Mouse (Mus musculus) MEL (cell line): ENCODE data around the gene Relb. TPM values are rescaled to one million over a fixed set of nuclear protein-coding genes. Genes with fewer than 3 reads are reported as not detected.

Experiments
- DNase-seq: peaks from one replicate; pipeline ENCODE4 v3.0.0; 2011; ENCODE audit warnings: low read depth, low spot score
- H3K27ac ChIP-seq: 2 replicates; pipeline ENCODE4 v1.5.1; 2012; ENCODE audit warnings: low read depth, mild to moderate bottlenecking, control low read depth, low read length, moderate library complexity; ENCODE audit not compliant: control insufficient read depth
- H3K27me3 ChIP-seq, 2 experiments: fragments of 150-350 bp in 1 of 2; sonication (generic) in 1 of 2; 2 replicates each; pipeline ENCODE4 v1.6.1; 2012; ENCODE audit warnings: low read length in 2 of 2, mild to moderate bottlenecking in 2 of 2, improper control_type of control experiment in 1 of 2, moderate library complexity in 1 of 2; ENCODE audit not compliant: insufficient read depth in 2 of 2, control insufficient read depth in 1 of 2
- H3K36me3 ChIP-seq, 2 experiments: 2 replicates each; pipeline ENCODE4 v1.6.1; 2012 to 2014; ENCODE audit warnings: low read length in 2 of 2, improper control_type of control experiment in 1 of 2, inconsistent platforms in 1 of 2, mild to moderate bottlenecking in 1 of 2; ENCODE audit not compliant: insufficient read depth in 2 of 2, control insufficient read depth in 1 of 2
- H3K4me1 ChIP-seq, 2 experiments: fragments of 150-350 bp in 1 of 2; sonication (generic) in 1 of 2; 2 replicates each; pipeline ENCODE4 v1.6.1; 2012; ENCODE audit warnings: low read length in 2 of 2, improper control_type of control experiment in 1 of 2, mild to moderate bottlenecking in 1 of 2; ENCODE audit not compliant: insufficient read depth in 2 of 2, control insufficient read depth in 1 of 2
- H3K4me3 ChIP-seq, 2 experiments: fragments of 150-350 bp in 1 of 2; sonication (generic) in 1 of 2; 2 replicates each; pipeline ENCODE4 v1.5.1; 2012; ENCODE audit warnings: low read depth in 2 of 2, low read length in 2 of 2, mild to moderate bottlenecking in 2 of 2, moderate library complexity in 2 of 2, control low read depth in 1 of 2, improper control_type of control experiment in 1 of 2; ENCODE audit not compliant: control insufficient read depth in 1 of 2, insufficient read depth in 1 of 2
- H3K79me2 ChIP-seq: 2 replicates; pipeline ENCODE4 v1.6.1; 2012; ENCODE audit warnings: mild to moderate bottlenecking, low read length, moderate library complexity; ENCODE audit not compliant: control insufficient read depth, poor library complexity, insufficient read depth
- H3K9ac ChIP-seq: 2 replicates; pipeline ENCODE4 v1.6.1; 2012; ENCODE audit warnings: low read depth, mild to moderate bottlenecking, control low read depth, low read length, moderate library complexity; ENCODE audit not compliant: control insufficient read depth, poor library complexity, severe bottlenecking
- H3K9me3 ChIP-seq: fragments of 150-350 bp; sonication (generic); replicated peaks from 2 replicates; pipeline ENCODE4 v1.6.1; 2012; ENCODE audit warnings: mild to moderate bottlenecking, low read length, improper control_type of control experiment, moderate library complexity; ENCODE audit not compliant: insufficient read depth
- BHLHE40 ChIP-seq: IDR thresholded peaks from 2 replicates; pipeline ENCODE4 v1.6.1; 2012; ENCODE audit warnings: low read depth, mild to moderate bottlenecking, inconsistent platforms, low read length, improper control_type of control experiment, borderline replicate concordance
- E2F4 ChIP-seq: IDR thresholded peaks from 2 replicates; pipeline ENCODE4 v1.6.1; 2011; ENCODE audit warnings: low read depth, low read length, improper control_type of control experiment, borderline replicate concordance
- ELF1 ChIP-seq: IDR thresholded peaks from 2 replicates; pipeline ENCODE4 v1.6.1; 2014; ENCODE audit warnings: low read depth, mild to moderate bottlenecking, inconsistent platforms, low read length, improper control_type of control experiment, moderate library complexity
- EP300 ChIP-seq, 2 experiments: IDR thresholded peaks; 2 replicates each; pipeline ENCODE4 v1.6.1; 2011; ENCODE audit warnings: improper control_type of control experiment in 2 of 2, low read length in 2 of 2, low read depth in 1 of 2, mild to moderate bottlenecking in 1 of 2
- GABPA ChIP-seq: IDR thresholded peaks from 2 replicates; pipeline ENCODE4 v1.6.1; 2012; ENCODE audit warnings: low read depth, mild to moderate bottlenecking, inconsistent platforms, low read length, improper control_type of control experiment, moderate library complexity
- HCFC1 ChIP-seq: IDR thresholded peaks from 2 replicates; pipeline ENCODE4 v1.6.1; 2012; ENCODE audit warnings: low read depth, mild to moderate bottlenecking, inconsistent platforms, low read length, improper control_type of control experiment, moderate library complexity
- KAT2A ChIP-seq: conservative IDR thresholded peaks from 2 replicates; pipeline ENCODE4 v1.6.1; 2012; ENCODE audit warnings: low read depth, low read length, improper control_type of control experiment, inconsistent platforms
- MAX ChIP-seq: IDR thresholded peaks from 2 replicates; pipeline ENCODE4 v1.6.1; 2011; ENCODE audit warnings: low read length, improper control_type of control experiment
- MAZ ChIP-seq: IDR thresholded peaks from 2 replicates; pipeline ENCODE4 v1.6.1; 2012; ENCODE audit warnings: low read depth, mild to moderate bottlenecking, inconsistent platforms, low read length, improper control_type of control experiment
- MEF2A ChIP-seq: IDR thresholded peaks from 2 replicates; pipeline ENCODE4 v1.6.1; 2014; ENCODE audit warnings: low read depth, mild to moderate bottlenecking, inconsistent platforms, low read length, improper control_type of control experiment; ENCODE audit not compliant: poor library complexity, insufficient replicate concordance, severe bottlenecking; ENCODE audit errors: extremely low read depth
- MXI1 ChIP-seq: IDR thresholded peaks from 2 replicates; pipeline ENCODE4 v1.6.1; 2011; ENCODE audit warnings: mild to moderate bottlenecking, low read depth, low read length, improper control_type of control experiment
- MYC ChIP-seq: IDR thresholded peaks from 2 replicates; pipeline ENCODE4 v1.6.1; 2011; ENCODE audit warnings: low read depth, mild to moderate bottlenecking, low read length, improper control_type of control experiment, moderate library complexity
- NELFE ChIP-seq: IDR thresholded peaks from 2 replicates; pipeline ENCODE4 v1.6.1; 2011; ENCODE audit warnings: low read depth, low read length, improper control_type of control experiment
- POLR2A ChIP-seq, 2 experiments: IDR thresholded peaks; 2 replicates each; pipeline ENCODE4 v1.6.1; 2011 to 2012; ENCODE audit warnings: low read length in 2 of 2, mild to moderate bottlenecking in 2 of 2, control low read depth in 1 of 2, improper control_type of control experiment in 1 of 2, low read depth in 1 of 2, moderate library complexity in 1 of 2; ENCODE audit not compliant: control insufficient read depth in 1 of 2, insufficient read depth in 1 of 2, poor library complexity in 1 of 2
- POLR2AphosphoS2 ChIP-seq: IDR thresholded peaks from 2 replicates; pipeline ENCODE4 v1.6.1; 2011; ENCODE audit warnings: low read length, improper control_type of control experiment
- RAD21 ChIP-seq: IDR thresholded peaks from 2 replicates; pipeline ENCODE4 v1.6.1; 2011; ENCODE audit warnings: mild to moderate bottlenecking, low read depth, low read length, improper control_type of control experiment
- SIN3A ChIP-seq: IDR thresholded peaks from 2 replicates; pipeline ENCODE4 v1.6.1; 2012; ENCODE audit warnings: low read length, improper control_type of control experiment, inconsistent platforms
- TCF12 ChIP-seq: IDR thresholded peaks from 2 replicates; pipeline ENCODE4 v1.6.1; 2014; ENCODE audit warnings: low read depth, mild to moderate bottlenecking, inconsistent platforms, low read length, improper control_type of control experiment, moderate library complexity
- UBTF ChIP-seq: IDR thresholded peaks from 2 replicates; pipeline ENCODE4 v1.6.1; 2012; ENCODE audit warnings: low read depth, mild to moderate bottlenecking, inconsistent platforms, low read length, improper control_type of control experiment, moderate library complexity, borderline replicate concordance; ENCODE audit not compliant: insufficient read depth
- USF1 ChIP-seq: IDR thresholded peaks from 2 replicates; pipeline ENCODE4 v1.6.1; 2014; ENCODE audit warnings: low read depth, mild to moderate bottlenecking, inconsistent platforms, low read length, improper control_type of control experiment, moderate library complexity
- USF2 ChIP-seq, 2 experiments: IDR thresholded peaks; 2 replicates each; pipeline ENCODE4 v1.6.1; 2011 to 2012; ENCODE audit warnings: improper control_type of control experiment in 2 of 2, low read length in 2 of 2, borderline replicate concordance in 1 of 2, inconsistent platforms in 1 of 2, low read depth in 1 of 2, mild to moderate bottlenecking in 1 of 2; ENCODE audit not compliant: insufficient read depth in 1 of 2
- ZNF384 ChIP-seq: IDR thresholded peaks from 2 replicates; pipeline ENCODE4 v1.6.1; 2012; ENCODE audit warnings: low read depth, mild to moderate bottlenecking, inconsistent platforms, low read length, improper control_type of control experiment
- polyA plus RNA-seq, 2 experiments: library from polyadenylated mRNA; stranded (reverse) in 1 of 2; unstranded in 1 of 2; fragments of >175 nt in 1 of 2; fragments of >200 nt in 1 of 2; gene quantifications; 2 replicates each; pipeline versions ENCODE4 v1.2.1 to v1.2.4; 2012; ENCODE audit warnings: low replicate concordance in 2 of 2, low read depth in 1 of 2; ENCODE audit not compliant: insufficient read length in 2 of 2, insufficient read depth in 1 of 2, missing spikeins in 1 of 2
- total RNA-seq: library from RNA; depleted of rRNA; stranded (reverse); fragments of 300-350 nt; gene quantifications from 2 replicates; pipeline ENCODE4 v1.2.3, GENCODE M21; 2012

Gene Relb
- total and polyA plus RNA-seq, 3 experiments, result 6.2 to 7.7 TPM; not detected in 1

DNA sequence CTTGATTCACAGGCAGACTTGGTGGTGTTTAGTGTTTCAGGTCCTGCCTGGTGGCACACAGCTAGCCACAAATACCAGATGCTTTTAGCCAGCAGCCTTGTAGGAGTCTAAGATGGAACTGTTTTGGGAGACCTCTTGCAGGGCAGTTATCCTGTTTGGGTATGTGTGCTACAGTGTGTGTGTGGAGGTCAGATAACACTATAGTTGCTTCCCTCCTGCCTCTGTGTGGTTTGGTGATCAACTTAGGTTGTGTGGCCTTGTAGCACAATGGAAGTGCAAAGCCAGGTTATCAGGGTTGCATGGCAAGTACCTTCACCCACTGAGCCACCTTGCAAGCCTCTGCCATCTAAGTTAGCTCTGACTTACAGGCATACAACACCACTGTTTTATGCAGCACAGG is 3.5 kb upstream of the Relb start (continued):
- no peak for TF ChIP-seq MAZ

DNA sequence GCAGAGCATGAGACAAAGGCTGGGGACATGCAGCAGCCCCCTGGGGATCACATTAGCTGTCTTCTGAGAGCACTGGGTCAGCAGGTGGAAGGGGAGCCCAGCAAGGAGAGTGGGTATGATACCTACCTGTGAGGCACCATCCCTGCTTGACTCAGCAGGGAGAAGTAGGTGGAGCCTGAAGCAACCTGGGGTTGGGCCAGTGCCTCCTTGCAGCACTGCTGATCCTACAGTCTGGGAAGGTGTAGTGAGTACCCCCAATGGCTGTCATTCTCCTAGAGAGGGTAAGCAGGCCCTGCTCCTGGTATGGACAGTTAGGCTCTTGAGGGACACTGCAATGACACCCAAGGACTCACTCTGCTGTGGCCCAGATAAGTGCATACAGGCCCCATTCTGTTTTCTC is 3.0 kb upstream of the Relb start:
- DNase-seq, result no peak
- Histone ChIP-seq H3K79me2 (no peaks in the 10 kb centered on the region; the same call in 1 of the 2 replicates), H3K4me1 (peaks cover 4 to 15% of the 10 kb centered on the region in 2 experiments), H3K4me3 (no peak overlapping the region), H3K9ac (no peak overlapping the region), H3K27ac (peak overlapping the region; percentile 17; the same call in 1 of the 2 replicates), H3K9me3 (no peaks in the 10 kb centered on the region)
- TF ChIP-seq SIN3A, result no peak
- 0 out of 2 replicates have a peak, but pooled peaks have one; percentile 17 for TF ChIP-seq POLR2AphosphoS2
- TF ChIP-seq, all 39 proteins: peak for 1
- no peaks in the 10 kb centered on the region for H3K27me3 ChIP-seq
- peaks cover 1 to 12% of the 10 kb centered on the region in 2 experiments for H3K36me3 ChIP-seq

DNA sequence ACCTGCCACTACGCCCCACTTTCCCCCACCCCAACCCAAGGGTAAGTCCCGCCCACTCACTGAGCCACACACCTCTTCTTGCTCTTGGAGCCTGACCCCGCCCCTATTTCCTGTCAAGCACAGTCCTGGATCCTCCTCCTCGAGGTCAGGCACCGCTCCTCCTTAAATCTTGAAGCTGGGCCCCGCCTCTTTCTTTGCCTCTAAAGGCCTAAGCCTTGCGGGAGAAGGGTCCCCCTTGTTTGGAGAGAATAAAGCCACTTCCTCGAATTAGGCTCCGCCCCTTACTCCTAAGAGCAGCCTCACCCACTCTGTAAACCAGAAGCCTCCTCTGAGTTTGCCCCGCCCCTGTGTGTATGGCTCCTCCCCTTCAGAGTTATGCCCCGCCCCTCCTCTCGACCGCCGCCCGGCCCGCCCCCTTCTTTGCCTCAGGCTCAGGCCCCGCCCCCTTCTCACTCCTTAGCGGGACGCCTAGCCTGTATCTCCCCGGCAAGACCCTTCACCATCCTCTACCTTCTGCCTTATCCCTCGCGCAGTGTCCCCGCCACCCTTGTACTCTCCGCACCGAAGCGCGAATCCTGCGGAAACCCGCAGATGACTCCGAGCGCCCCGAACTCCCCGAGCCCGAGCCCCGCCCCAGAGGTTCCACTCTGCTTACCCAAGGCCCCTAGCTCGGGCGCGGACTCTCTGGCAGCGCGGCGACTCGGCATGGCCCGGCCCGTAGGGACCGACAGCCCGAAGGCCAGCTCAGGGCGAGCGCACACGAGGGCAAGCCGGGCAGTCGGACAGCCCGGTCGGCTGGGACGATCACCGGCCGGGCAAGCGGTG is 490 bp downstream of the Relb start:
- Histone ChIP-seq H3K9me3 (no peaks in the 10 kb centered on the region), H3K9ac (peak overlapping the region; percentile 78), H3K4me1 (peaks cover 4 to 15% of the 10 kb centered on the region in 2 experiments), H3K27ac (peak overlapping the region; percentile 66), H3K4me3 (peak overlapping the region; percentile 77 to 97), H3K36me3 (peaks cover 0 to 12% of the 10 kb centered on the region in 2 experiments; a peak in 2 of 4 replicates), H3K27me3 (no peaks in the 10 kb centered on the region), H3K79me2 (no peaks in the 10 kb centered on the region; the same call in 1 of the 2 replicates)
- DNase-seq, result peak; percentile 100
- TF ChIP-seq MAZ, result no peak
- TF ChIP-seq TCF12, result peak; percentile 42; the same call in 1 of the 2 replicates
- TF ChIP-seq E2F4, result no peak
- TF ChIP-seq KAT2A, result no peak
- no peak for TF ChIP-seq MYC
- peak; percentile 32; the same call in 1 of the 2 replicates for TF ChIP-seq HCFC1
- TF ChIP-seq BHLHE40, result no peak
- no peak for TF ChIP-seq MAX
- TF ChIP-seq POLR2A (IDR thresholded peaks at IDR 0.05; ENCODE audit: control insufficient read depth in 1 of 2, insufficient read depth in 1 of 2, low read depth in 1 of 2, low read length in 2 of 2, poor library complexity in 1 of 2), result peak in 1 of 2 experiments; percentile 52; a peak in 1 of 4 replicates
- no peak for TF ChIP-seq USF1
- peak; percentile 76 for TF ChIP-seq ELF1
- no peak for TF ChIP-seq GABPA
- no peak for TF ChIP-seq USF2 (IDR thresholded peaks at IDR 0.05; ENCODE audit: borderline replicate concordance in 1 of 2, insufficient read depth in 1 of 2, low read depth in 1 of 2, low read length in 2 of 2)
- no peak for TF ChIP-seq NELFE
- TF ChIP-seq RAD21, result no peak
- TF ChIP-seq SIN3A, result no peak; the same call in 1 of the 2 replicates
- TF ChIP-seq EP300 (IDR thresholded peaks at IDR 0.05; ENCODE audit: low read depth in 1 of 2, low read length in 2 of 2), result no peak
- peak; percentile 70 for TF ChIP-seq MXI1
- TF ChIP-seq ZNF384, result no peak
- TF ChIP-seq UBTF, result 0 out of 2 replicates have a peak, but pooled peaks have one; percentile 16
- TF ChIP-seq MEF2A, result no peak
